Mouse (Mus musculus) heart, adult 2 months (tissue): ENCODE data around the gene Irs4.

Experiments
- CTCF ChIP-seq: fragments of 200-600 bp; IDR thresholded peaks from 2 replicates; pipeline ENCODE4 v1.8.1; 2022; ENCODE audit warnings: antibody characterized with exemption, mild to moderate bottlenecking, moderate library complexity
- EP300 ChIP-seq: fragments of 200-500 bp; IDR thresholded peaks from 2 replicates; pipeline ENCODE4 v1.6.1; 2011; ENCODE audit warnings: low read depth, low read length, control low read depth; ENCODE audit not compliant: insufficient read depth
- POLR2A ChIP-seq: fragments of 200-500 bp; IDR thresholded peaks from 2 replicates; pipeline ENCODE4 v1.6.1; 2011; ENCODE audit warnings: mild to moderate bottlenecking, low read depth, low read length, control low read depth; ENCODE audit not compliant: insufficient read depth

GRCm38 (mm10) chrX:141724937-141725918 lies at the start of gene Irs4:
- TF ChIP-seq POLR2A (no peak), CTCF (no peak), EP300 (no peak)
